Mouse (Mus musculus): Measurements from ENCODE around the gene Vmn1r167.
"Not testable (repeated sequence)": the region's sequence is repeated elsewhere in the genome, so short reads cannot be mapped to it uniquely, and the experiment has no call there.

The Vmn1r167 gene

DNA sequence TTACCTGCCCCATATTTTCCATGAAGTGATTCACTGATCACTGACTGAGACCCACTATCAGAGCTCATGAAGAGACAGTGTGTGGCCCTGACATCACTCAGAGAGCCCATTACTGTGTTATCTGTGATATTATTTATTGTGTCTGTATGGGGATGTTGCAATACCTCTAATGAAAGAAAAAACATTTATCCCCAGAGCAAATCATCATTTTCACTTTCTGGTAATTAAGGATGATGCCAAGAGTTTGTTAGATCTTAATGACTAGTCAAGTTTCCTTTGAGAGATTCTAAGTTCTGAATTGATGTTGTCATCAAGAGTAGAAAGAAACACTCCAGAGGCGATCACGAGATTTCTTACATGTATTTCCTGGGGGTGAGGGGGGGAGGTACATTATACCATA lies at the start of gene Vmn1r167:
TSS of gene Vmn1r167 (minus strand) at position 101 of the 400 bp plus-strand sequence.
- in situ Hi-C loops (cut with MboI; ENCODE audit: unreplicated experiment in 2 of 2), result not testable (repeated sequence)

DNA sequence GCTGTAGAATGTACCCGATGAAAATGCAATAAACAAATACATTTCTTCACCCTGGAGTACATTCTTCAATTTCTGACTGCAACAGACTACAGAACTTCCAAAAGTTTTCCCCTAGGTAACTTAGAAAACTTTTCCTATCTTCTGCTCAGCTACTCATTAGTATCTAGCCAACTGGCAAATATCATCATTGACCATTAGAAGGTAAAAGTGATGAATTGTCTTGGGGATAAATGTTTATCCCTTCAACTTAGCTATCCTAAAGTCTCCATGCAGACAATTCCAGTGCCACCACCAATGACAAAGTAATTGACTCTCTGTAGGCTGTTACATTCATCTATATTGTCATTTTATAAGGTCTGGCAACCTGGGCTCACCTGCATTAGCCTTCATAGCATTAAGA lies 32.4 kb upstream of the Vmn1r167 start, which contains the start of gene Vmn1r168:
TSS of gene Vmn1r168 (plus strand) at position 301 of the 400 bp plus-strand sequence.
- in situ Hi-C loops (cut with MboI; ENCODE audit: unreplicated experiment in 2 of 2), result not testable (repeated sequence)

DNA sequence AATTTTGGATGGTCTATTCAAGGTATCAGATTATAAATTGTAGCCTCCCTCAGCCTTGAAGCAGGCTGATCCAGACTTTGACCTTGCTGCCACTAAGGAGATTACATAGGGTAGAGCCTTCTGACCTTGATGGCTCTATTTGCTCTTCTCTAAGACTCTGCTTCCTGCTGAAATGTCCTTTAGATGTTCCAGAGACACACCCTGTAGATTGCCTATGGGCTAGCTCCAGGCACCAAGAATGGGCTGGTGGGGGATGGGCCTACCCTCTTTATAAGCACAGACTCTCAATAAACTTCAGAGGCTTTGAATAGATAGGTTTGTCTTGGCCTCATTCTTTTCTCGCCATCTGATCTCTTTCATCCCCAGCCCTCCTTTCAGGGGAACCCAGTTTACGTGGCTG lies 34.1 kb downstream of the Vmn1r167 start:
- in situ Hi-C loops (cut with MboI; ENCODE audit: unreplicated experiment in 2 of 2), result not testable (repeated sequence)

DNA sequence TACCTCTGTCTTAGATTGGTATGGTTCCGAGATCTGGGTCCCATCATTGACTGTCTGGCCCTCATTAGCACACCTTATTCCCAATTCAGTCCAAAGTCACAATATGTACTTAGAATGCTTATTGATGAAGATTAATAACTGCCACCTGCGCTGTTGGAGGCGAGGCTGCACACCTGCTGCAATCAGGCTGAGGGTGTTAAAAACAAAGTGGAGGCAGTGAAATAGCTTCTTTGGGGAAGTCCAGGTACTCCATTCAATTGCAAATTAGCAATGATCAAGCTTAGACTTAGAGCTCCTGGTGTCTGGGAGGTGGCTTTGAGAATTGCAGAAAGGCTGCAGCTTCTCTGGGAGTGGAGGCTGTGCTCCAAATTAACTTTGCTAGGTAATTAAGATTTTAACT lies 36.2 kb downstream of the Vmn1r167 start:
- in situ Hi-C loops (cut with MboI; ENCODE audit: unreplicated experiment in 2 of 2), result not testable (repeated sequence)

DNA sequence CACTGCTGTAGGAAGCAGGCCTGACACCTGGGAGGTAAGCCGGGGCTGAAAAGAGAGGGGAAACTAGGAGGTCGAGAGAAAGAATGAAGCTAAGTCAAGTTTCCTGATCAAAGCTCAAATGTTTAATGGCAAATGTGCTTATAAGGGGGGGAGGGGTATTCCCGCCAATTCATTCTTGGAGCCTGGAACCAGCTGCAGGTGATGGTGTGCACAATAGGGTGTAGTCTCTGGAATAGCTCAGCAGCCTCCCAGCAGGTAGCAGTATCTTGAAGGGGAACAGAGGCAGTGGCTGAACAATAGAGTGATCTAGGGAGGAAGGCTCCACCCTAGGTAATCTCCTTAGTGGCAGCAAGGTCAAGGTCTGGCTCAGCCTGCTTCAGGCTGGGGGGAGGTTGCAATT lies 36.8 kb downstream of the Vmn1r167 start:
- in situ Hi-C loops (cut with MboI; ENCODE audit: unreplicated experiment in 2 of 2), result not testable (repeated sequence)
